Mouse (Mus musculus) hindbrain, embryonic 13.5 days (tissue): Measurements from ENCODE around the gene Lsg1. TPM values are rescaled to one million over a fixed set of nuclear protein-coding genes. Genes with fewer than 3 reads are reported as not detected.

Source experiments
- ATAC-seq: fragments of 200-750 bp; cut with Nextera tagmentation; 2 replicates; pipeline ENCODE4 v1.8.0; 2017; ENCODE audit warnings: moderate TSS enrichment; ENCODE audit not compliant: low FRiP score
- H3K27ac ChIP-seq: fragments of 300-500 bp; sonication (generic); 2 replicates; pipeline ENCODE4 v1.5.1; 2015; ENCODE audit warnings: inconsistent platforms, mild to moderate bottlenecking, moderate library complexity
- H3K27me3 ChIP-seq: fragments of 300-500 bp; sonication (generic); 2 replicates; pipeline ENCODE4 v1.6.1; 2015; ENCODE audit warnings: mild to moderate bottlenecking, inconsistent platforms
- H3K36me3 ChIP-seq: fragments of 300-500 bp; sonication (generic); 2 replicates; pipeline ENCODE4 v1.6.1; 2015; ENCODE audit warnings: mild to moderate bottlenecking, inconsistent platforms
- H3K4me1 ChIP-seq: fragments of 300-500 bp; sonication (generic); replicated peaks from 2 replicates; pipeline ENCODE4 v1.6.1; 2015; ENCODE audit warnings: inconsistent platforms
- H3K4me2 ChIP-seq: fragments of 300-500 bp; sonication (generic); 2 replicates; pipeline ENCODE4 v1.6.1; 2015; ENCODE audit warnings: inconsistent platforms, mild to moderate bottlenecking, moderate library complexity
- H3K4me3 ChIP-seq: fragments of 300-500 bp; sonication (generic); 2 replicates; pipeline ENCODE4 v1.5.1; 2015; ENCODE audit warnings: mild to moderate bottlenecking, inconsistent platforms
- H3K9ac ChIP-seq: fragments of 300-500 bp; sonication (generic); 2 replicates; pipeline ENCODE4 v1.6.1; 2015; ENCODE audit warnings: mild to moderate bottlenecking, inconsistent platforms
- H3K9me3 ChIP-seq: fragments of 300-500 bp; sonication (generic); 2 replicates; pipeline ENCODE4 v1.6.1; 2016; ENCODE audit warnings: inconsistent platforms
- WGBS: fragments of 180-500 bp; shearing (Covaris S2); methylation state at CpG from one replicate; pipeline ENCODE4 v1.1.7; 2015; 5-methylcytosine and 5-hydroxymethylcytosine counted together
- polyA plus RNA-seq: library from polyadenylated mRNA; unstranded; fragments of >200 nt; fragmentation: Nextera tagmentation; extraction: Ambion mirVana; gene quantifications from 2 replicates; pipeline ENCODE4 v1.2.1, GENCODE M21; 2015

The Lsg1 gene
- polyA plus RNA-seq, 1 experiment from 2014 or later: 59.8 TPM

DNA sequence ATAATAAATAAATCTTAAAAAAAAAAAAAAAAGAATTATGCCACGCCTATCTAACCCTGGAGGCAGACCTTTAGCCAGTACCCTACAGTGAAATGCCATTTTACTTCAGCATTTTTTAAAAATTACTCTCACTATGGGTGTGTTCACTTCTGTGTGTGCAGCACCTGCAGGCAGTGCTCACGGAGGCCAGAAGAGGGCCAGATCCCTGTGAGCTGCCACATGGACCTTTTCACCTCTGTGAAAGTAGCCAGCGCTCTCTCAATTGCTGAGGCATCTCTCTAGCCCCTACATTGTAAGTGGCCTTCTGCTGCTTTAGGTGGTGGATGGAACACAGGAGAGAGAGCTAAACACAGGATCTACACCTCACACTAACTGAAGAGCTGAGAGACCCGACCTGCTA is 17.2 kb downstream of the Lsg1 start:
- Histone ChIP-seq H3K4me1 (no peaks in the 10 kb centered on the region), H3K27me3 (no peaks in the 10 kb centered on the region), H3K4me3 (no peak overlapping the region), H3K4me2 (no peak overlapping the region), H3K9ac (no peak overlapping the region), H3K27ac (no peak overlapping the region), H3K36me3 (peaks cover 92% of the 10 kb centered on the region), H3K9me3 (no peaks in the 10 kb centered on the region)
- 94% methylated on average over 4 of the region's 4 CpGs for WGBS
- ATAC-seq: no peak

GRCm38 (mm10) chr16:30565631-30566030 is 21.8 kb downstream of the Lsg1 start:
- Histone ChIP-seq H3K4me1 (no peaks in the 10 kb centered on the region), H3K4me3 (no peak overlapping the region), H3K4me2 (no peak overlapping the region), H3K27me3 (no peaks in the 10 kb centered on the region), H3K9ac (no peak overlapping the region), H3K27ac (no peak overlapping the region), H3K36me3 (peaks cover 96% of the 10 kb centered on the region), H3K9me3 (no peaks in the 10 kb centered on the region)
- ATAC-seq: no peak
- 95% methylated on average over 6 of the region's 6 CpGs for WGBS

DNA sequence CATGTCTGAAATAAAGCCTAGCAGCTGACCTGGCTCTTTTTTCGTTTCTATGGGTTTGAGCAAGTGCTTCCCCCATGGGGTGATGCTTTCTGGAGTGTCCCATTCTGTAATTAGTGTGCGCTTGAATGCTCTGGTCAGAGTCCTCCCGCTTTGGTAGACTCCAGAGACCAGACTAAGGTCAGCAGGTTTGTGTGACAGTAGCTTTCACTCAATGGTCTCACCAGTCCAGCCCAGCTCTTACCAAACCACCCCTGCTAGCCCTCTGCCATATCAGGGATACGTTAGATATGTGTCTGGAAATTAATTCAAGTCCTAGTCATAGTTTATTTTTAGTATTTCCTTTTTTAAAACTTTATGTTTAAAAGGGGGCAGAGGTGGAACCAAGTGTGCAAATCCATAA is 26.8 kb downstream of the Lsg1 start:
- peaks cover 99% of the 10 kb centered on the region for H3K36me3 ChIP-seq
- no peaks in the 10 kb centered on the region for H3K4me1 ChIP-seq
- H3K27me3 ChIP-seq: no peaks in the 10 kb centered on the region
- H3K4me3 ChIP-seq: no peak overlapping the region
- H3K9me3 ChIP-seq: peaks cover 10% of the 10 kb centered on the region
- no peak overlapping the region for H3K27ac ChIP-seq
- no peak for ATAC-seq
- H3K4me2 ChIP-seq: no peak overlapping the region
- no peak overlapping the region for H3K9ac ChIP-seq
- WGBS: 87% methylated on average over 4 of the region's 4 CpGs

DNA sequence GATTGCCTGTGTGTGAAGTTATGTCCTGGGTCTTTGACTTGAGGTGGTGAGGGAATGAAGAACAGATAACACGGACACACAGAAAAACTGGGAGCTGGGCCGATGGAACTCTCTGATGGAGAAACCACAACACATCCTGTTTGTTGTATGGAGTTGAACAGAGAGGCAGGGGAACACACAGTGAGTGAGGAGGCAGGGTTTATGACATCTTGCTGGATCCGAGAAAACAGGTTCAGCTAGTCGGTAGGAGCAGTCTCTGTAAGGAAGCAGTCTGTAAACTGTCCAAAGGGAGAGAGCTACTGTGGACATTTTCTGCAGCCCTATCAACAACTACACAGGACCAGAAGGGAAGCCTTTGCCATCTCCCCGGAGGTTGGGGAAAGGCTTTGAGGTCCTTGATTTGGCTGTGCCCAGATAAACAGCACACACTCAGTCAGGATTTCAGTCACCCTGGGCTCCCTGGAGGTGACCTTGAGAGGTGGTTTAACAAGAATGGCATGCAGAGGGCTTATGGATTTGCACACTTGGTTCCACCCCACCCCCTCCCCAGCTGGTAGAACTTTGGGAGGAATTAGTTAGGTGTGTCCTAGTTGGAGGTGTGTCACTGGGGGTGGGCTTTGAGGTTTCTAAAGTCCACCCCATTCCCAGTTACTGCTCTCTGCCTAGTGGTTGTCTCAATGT is 27.9 kb downstream of the Lsg1 start:
- peaks cover 96% of the 10 kb centered on the region for H3K36me3 ChIP-seq
- H3K4me1 ChIP-seq: no peaks in the 10 kb centered on the region
- H3K27me3 ChIP-seq: no peaks in the 10 kb centered on the region
- peaks cover 20% of the 10 kb centered on the region for H3K9me3 ChIP-seq
- ATAC-seq: no peak
- H3K4me3 ChIP-seq: no peak overlapping the region
- no peak overlapping the region for H3K27ac ChIP-seq
- no peak overlapping the region for H3K4me2 ChIP-seq
- H3K9ac ChIP-seq: no peak overlapping the region
- 93% methylated on average over 5 of the region's 5 CpGs for WGBS

GRCm38 (mm10) chr16:30554109-30554508 is 33.3 kb downstream of the Lsg1 start:
- H3K9ac ChIP-seq: no peak overlapping the region
- H3K36me3 ChIP-seq: peaks cover 43% of the 10 kb centered on the region
- no peaks in the 10 kb centered on the region for H3K27me3 ChIP-seq
- H3K4me1 ChIP-seq: peaks cover 14% of the 10 kb centered on the region
- 99% methylated on average over 8 of the region's 8 CpGs for WGBS
- ATAC-seq: no peak
- H3K4me2 ChIP-seq: no peak overlapping the region
- no peak overlapping the region for H3K27ac ChIP-seq
- no peak overlapping the region for H3K4me3 ChIP-seq
- peaks cover 20% of the 10 kb centered on the region for H3K9me3 ChIP-seq

DNA sequence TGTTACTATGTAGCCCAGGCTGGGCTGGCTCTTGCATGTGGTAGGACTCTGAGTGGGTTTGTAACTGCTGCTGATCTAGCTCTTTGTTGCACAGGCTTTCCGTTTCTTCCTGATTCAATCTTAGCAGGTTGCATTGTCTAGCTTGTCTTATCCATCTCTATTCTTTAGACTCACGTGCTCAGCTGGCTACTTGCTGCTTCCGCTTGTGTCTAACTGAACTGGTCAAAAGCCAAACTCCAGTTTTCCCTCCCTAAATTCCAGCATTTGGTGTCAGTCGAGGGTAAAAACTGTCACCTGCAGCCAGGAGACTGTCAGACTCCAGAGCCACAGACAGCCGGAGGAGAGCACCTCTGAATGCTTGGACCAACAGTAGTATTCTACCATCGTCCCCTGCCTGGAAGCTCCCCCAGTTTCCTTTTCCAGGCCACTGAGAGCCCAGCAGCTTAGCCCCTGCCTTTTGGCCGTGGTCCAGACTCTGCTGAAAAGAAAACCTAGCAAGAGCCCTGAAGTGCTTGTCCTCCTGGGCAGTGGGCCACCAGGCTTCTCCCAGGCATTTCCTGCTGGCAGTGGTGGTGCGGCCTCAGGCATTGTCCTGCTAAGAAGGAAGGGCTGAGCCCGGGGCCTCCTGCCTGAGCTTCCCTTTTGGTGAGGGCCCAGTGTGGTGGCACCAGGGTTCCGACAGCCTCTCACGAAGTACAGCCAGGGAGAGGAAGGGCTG is 34.6 kb downstream of the Lsg1 start:
- peak; percentile 12; the same call in 1 of the 2 replicates for ATAC-seq
- Histone ChIP-seq H3K27ac (peak overlapping the region; percentile 76), H3K9me3 (peaks cover 20% of the 10 kb centered on the region), H3K36me3 (peaks cover 30% of the 10 kb centered on the region), H3K27me3 (no peaks in the 10 kb centered on the region), H3K9ac (peak overlapping the region; percentile 24; the same call in 1 of the 2 replicates), H3K4me2 (0 out of 2 replicates have a peak overlapping the region, but pooled peaks have one; percentile 14), H3K4me1 (peaks cover 26% of the 10 kb centered on the region), H3K4me3 (no peak overlapping the region)
- 27% methylated on average over 11 of the region's 11 CpGs for WGBS

- H3K27me3 ChIP-seq: no peaks in the 10 kb centered on the region
- H3K4me1 ChIP-seq: peaks cover 28% of the 10 kb centered on the region
- WGBS: 7% methylated on average over 14 of the region's 14 CpGs
- peak; percentile 80 for ATAC-seq
- peaks cover 11% of the 10 kb centered on the region for H3K9me3 ChIP-seq
- peaks cover 25% of the 10 kb centered on the region for H3K36me3 ChIP-seq
- H3K27ac ChIP-seq: peak within 1 kb of the TSS; percentile 90
- H3K4me3 ChIP-seq: peak within 1 kb of the TSS; percentile 70
- peak within 1 kb of the TSS; percentile 90 for H3K9ac ChIP-seq
- peak within 1 kb of the TSS; percentile 57 for H3K4me2 ChIP-seq
These were observed 36.6 kb downstream of the Lsg1 start, which contains the start of gene Tmem44 for GRCm38 (mm10) chr16:30550748-30551192. TSS of gene Tmem44 (minus strand) at chr16:30550842.

DNA sequence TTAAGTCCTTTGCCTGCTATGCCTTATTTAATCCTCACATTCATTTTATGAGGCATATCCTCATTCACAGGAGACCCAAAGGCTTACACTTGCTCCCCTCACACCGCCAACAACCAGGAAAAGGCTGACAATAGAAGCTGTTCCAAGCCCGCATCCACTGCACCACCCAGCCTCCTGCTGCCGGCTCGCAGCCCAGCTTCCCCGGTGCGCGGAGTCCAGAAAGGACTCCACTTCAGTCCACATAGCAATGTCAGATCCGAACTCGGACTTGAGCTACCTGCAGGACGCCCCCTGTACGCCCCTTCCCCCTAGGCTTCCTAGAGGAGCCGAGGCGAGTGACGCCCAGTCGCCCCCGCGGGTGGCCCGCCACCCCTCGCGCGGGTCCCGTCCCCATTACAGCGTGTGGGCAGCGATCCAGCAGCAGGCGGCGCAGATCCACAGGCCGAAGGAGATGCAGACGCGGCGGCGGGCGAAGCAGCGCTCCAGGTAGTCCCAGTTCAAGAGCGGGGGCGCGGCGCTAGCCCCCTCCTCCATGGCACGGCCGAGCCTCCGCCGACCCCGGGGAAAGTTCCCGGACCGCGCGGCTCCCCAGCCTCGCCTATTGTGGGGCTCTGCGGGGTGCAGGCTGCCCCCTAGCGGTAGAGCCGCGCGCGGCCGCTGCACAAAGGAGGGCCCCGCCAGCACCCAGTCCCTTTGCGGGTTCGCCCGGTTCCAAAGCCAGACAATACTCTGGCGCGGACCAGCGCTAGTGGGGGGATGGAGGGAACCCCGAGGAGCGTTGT is 37.2 kb downstream of the Lsg1 start:
- peak overlapping the region; percentile 90 for H3K9ac ChIP-seq
- peaks cover 28% of the 10 kb centered on the region for H3K4me1 ChIP-seq
- H3K9me3 ChIP-seq: peaks cover 5% of the 10 kb centered on the region
- H3K27me3 ChIP-seq: no peaks in the 10 kb centered on the region
- WGBS: under 1% methylated on average over 63 of the region's 63 CpGs
- peak; percentile 90 for ATAC-seq
- H3K4me2 ChIP-seq: peak overlapping the region; percentile 57
- peak overlapping the region; percentile 90 for H3K27ac ChIP-seq
- peak overlapping the region; percentile 70 for H3K4me3 ChIP-seq
- peaks cover 26% of the 10 kb centered on the region for H3K36me3 ChIP-seq

DNA sequence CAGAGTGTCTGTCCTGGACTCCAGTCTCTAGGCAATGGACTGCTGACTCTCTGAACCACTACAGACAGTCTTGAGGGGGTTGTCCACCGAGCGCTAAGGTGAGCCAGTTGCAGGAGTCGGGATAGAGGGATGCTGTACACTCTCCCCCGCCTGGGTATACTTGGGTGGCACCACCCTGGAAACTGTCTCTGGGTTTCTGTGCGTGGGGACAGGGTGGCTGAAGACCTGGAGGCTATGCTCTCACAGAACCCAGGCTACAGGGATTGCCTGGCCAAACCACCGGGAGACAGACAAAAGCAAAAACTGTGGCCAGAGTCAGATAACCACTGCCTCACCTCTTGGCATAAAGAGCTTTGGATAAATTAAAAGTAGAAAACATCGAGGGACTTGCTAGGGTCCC is 37.9 kb downstream of the Lsg1 start:
- Histone ChIP-seq H3K36me3 (peaks cover 28% of the 10 kb centered on the region), H3K27ac (peak overlapping the region; percentile 90; the same call in 1 of the 2 replicates), H3K4me3 (peak overlapping the region; percentile 70), H3K9ac (peak overlapping the region; percentile 90), H3K27me3 (no peaks in the 10 kb centered on the region), H3K4me2 (peak overlapping the region; percentile 57), H3K9me3 (no peaks in the 10 kb centered on the region; the same call in 1 of the 2 replicates), H3K4me1 (peaks cover 28% of the 10 kb centered on the region)
- ATAC-seq: no peak
- WGBS: 83% methylated on average over 7 of the region's 7 CpGs

DNA sequence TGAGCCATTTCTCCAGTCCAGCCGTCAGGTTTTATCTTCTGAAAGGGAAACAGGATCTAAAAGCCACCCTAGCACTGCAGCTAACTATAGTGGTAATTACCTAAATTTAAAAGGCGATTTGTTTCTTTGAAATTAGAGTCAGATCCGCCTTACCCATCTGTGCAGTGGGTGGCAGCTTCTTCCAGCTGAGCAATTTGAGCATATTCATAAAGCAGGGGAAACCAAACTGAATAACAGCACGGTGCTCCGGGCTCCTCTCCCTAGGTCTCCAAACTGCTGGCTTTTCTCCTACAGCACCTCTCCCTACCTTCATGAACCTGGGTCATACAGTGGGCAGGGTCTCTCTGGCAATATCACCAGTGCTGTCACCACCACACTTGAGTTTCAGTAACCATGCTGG is 39.1 kb downstream of the Lsg1 start:
- WGBS: 92% methylated on average over 5 of the region's 5 CpGs
- Histone ChIP-seq H3K4me2 (peak overlapping the region; percentile 57), H3K9ac (peak overlapping the region; percentile 90; the same call in 1 of the 2 replicates), H3K27ac (0 out of 2 replicates have a peak overlapping the region, but pooled peaks have one; percentile 12), H3K36me3 (peaks cover 33% of the 10 kb centered on the region), H3K9me3 (no peaks in the 10 kb centered on the region), H3K4me1 (peaks cover 28% of the 10 kb centered on the region), H3K27me3 (no peaks in the 10 kb centered on the region), H3K4me3 (peak overlapping the region; percentile 70)
- no peak for ATAC-seq

GRCm38 (mm10) chr16:30544693-30545092 is 42.7 kb downstream of the Lsg1 start:
- H3K27ac ChIP-seq: no peak overlapping the region
- no peaks in the 10 kb centered on the region for H3K9me3 ChIP-seq
- peaks cover 19% of the 10 kb centered on the region for H3K4me1 ChIP-seq
- H3K4me2 ChIP-seq: no peak overlapping the region
- H3K36me3 ChIP-seq: peaks cover 62% of the 10 kb centered on the region
- 93% methylated on average over 4 of the region's 4 CpGs for WGBS
- H3K9ac ChIP-seq: no peak overlapping the region
- no peak for ATAC-seq
- H3K4me3 ChIP-seq: no peak overlapping the region
- H3K27me3 ChIP-seq: no peaks in the 10 kb centered on the region

DNA sequence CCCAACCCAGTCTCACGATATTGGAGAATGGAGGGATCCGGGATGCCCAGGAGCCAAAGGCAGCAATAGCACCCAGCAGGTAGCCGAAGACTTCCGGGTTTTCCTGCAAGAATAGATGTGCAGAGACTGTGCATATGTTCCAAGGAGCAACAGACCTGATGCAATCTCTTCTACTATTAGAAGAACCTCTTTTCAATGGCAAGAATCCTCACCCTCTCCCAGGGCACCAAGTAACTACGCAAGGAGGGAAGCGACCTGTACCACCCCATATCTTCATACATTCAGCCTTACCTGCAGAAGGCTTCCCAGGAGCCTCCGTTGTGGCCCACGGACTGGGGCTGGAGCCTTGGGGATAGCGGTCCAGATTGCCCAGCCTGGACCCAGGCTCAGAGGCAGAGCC is 44.0 kb downstream of the Lsg1 start:
- Histone ChIP-seq H3K27ac (no peak overlapping the region), H3K9ac (no peak overlapping the region), H3K27me3 (no peaks in the 10 kb centered on the region), H3K4me2 (no peak overlapping the region), H3K9me3 (no peaks in the 10 kb centered on the region), H3K4me3 (no peak overlapping the region), H3K4me1 (peaks cover 7% of the 10 kb centered on the region), H3K36me3 (peaks cover 66% of the 10 kb centered on the region)
- WGBS: 88% methylated on average over 9 of the region's 9 CpGs
- ATAC-seq: no peak
